Mouse (Mus musculus) small intestine, adult 2 months (tissue): ENCODE results near the gene Mical3.

ENCODE experiments used
- CTCF ChIP-seq: fragments of 200-500 bp; IDR thresholded peaks from 2 replicates; pipeline ENCODE4 v1.5.1; 2012; ENCODE audit warnings: low read depth, mild to moderate bottlenecking, control low read depth, inconsistent platforms, low read length, moderate library complexity, mixed read lengths; ENCODE audit not compliant: insufficient replicate concordance, insufficient read length; ENCODE audit errors: extremely low read depth
- POLR2A ChIP-seq: fragments of 200-500 bp; IDR thresholded peaks from 2 replicates; pipeline ENCODE4 v1.6.1; 2012; ENCODE audit warnings: low read depth, mild to moderate bottlenecking, control low read depth, inconsistent platforms, low read length, moderate library complexity

GRCm38 (mm10) chr6:120943079-120943478 is 187.7 kb downstream of the Mical3 start:
- TF ChIP-seq POLR2A (no peak), CTCF (no peak)
